ENCODE assay signal across 8 mouse cellular contexts in genomic region chr19:25406481-25407184, GRCm38 (mm10).
A peak's percentile ranks its signal among the peaks of the same experiment; 100 is the strongest.
DNase-seq lines count a peak whose midpoint lies in the region; ATAC-seq and TF ChIP-seq lines count a peak whose summit lies in the region.

No protein-coding gene starts in this region.

- peak overlapping the region; percentile 72 for H3K4me2 ChIP-seq in forebrain, embryonic 11.5 days (ENCODE audit: low read depth, low read length, severe bottlenecking)
- H3K4me2 ChIP-seq in heart, embryonic 13.5 days: peak overlapping the region; percentile 85
- H3K4me2 ChIP-seq in kidney, postnatal 0 days (ENCODE audit: low read length): peak overlapping the region; percentile 85
- H3K4me2 ChIP-seq in liver, embryonic 12.5 days: peak overlapping the region; percentile 60
- H3K4me2 ChIP-seq in neural tube, embryonic 13.5 days: peak overlapping the region; percentile 75

- peak overlapping the region; percentile 50; the same call in 1 of the 2 replicates for H3K9ac ChIP-seq in forebrain, embryonic 11.5 days (ENCODE audit: low read length)
- peak overlapping the region; percentile 91 for H3K9ac ChIP-seq in heart, embryonic 13.5 days
- H3K9ac ChIP-seq in kidney, postnatal 0 days (ENCODE audit: low read depth, low read length): peak overlapping the region; percentile 65
- peak overlapping the region; percentile 52 for H3K9ac ChIP-seq in liver, embryonic 12.5 days
- H3K9ac ChIP-seq in neural tube, embryonic 13.5 days: peak overlapping the region; percentile 69

- under 1% methylated on average over 28 of the region's 28 CpGs for WGBS in forebrain, embryonic 11.5 days
- 1% methylated on average over 28 of the region's 28 CpGs for WGBS in heart, embryonic 13.5 days
- WGBS in kidney, postnatal 0 days: 1% methylated on average over 28 of the region's 28 CpGs
- WGBS in liver, embryonic 12.5 days (ENCODE audit: insufficient replicate concordance): 3% methylated on average over 28 of the region's 28 CpGs
- 3% methylated on average over 28 of the region's 28 CpGs for WGBS in neural tube, embryonic 13.5 days

- peaks cover 7% of the 10 kb centered on the region; the same call in 1 of the 2 replicates for H3K36me3 ChIP-seq in erythroblast, embryonic 14.5 days (ENCODE audit: control insufficient read depth)
- no peaks in the 10 kb centered on the region; the same call in 1 of the 2 replicates for H3K36me3 ChIP-seq in forebrain, embryonic 11.5 days (ENCODE audit: control insufficient read depth, insufficient read depth, low read length)
- peaks cover 28% of the 10 kb centered on the region for H3K36me3 ChIP-seq in heart, embryonic 13.5 days
- H3K36me3 ChIP-seq in kidney, postnatal 0 days (ENCODE audit: insufficient read depth, low read length): peaks cover 24% of the 10 kb centered on the region
- peaks cover 24% of the 10 kb centered on the region for H3K36me3 ChIP-seq in liver, embryonic 12.5 days
- H3K36me3 ChIP-seq in neural tube, embryonic 13.5 days: peaks cover 19% of the 10 kb centered on the region

- TF ChIP-seq CTCF in kidney, postnatal 0 days (IDR thresholded peaks at IDR 0.05; ENCODE audit: low read depth): no peak; the same call in 1 of the 2 replicates

- no peak for ATAC-seq in erythroblast, adult 5-6 weeks (replicated peaks; ENCODE audit: low FRiP score, poor library complexity, severe bottlenecking)
- peak; percentile 79 for ATAC-seq in forebrain, embryonic 11.5 days (replicated peaks; ENCODE audit: low FRiP score)
- peak; percentile 70 for ATAC-seq in heart, embryonic 13.5 days (ENCODE audit: extremely low read depth, insufficient number of reproducible peaks, low FRiP score, low TSS enrichment)
- peak; percentile 86 for ATAC-seq in kidney, postnatal 0 days (replicated peaks; ENCODE audit: low FRiP score, low read depth)
- ATAC-seq in liver, embryonic 12.5 days: peak; percentile 73
- peak; percentile 76 for ATAC-seq in neural tube, embryonic 13.5 days (ENCODE audit: low read depth)

- peak; percentile 76 for DNase-seq in forebrain, embryonic 11.5 days (ENCODE audit: low spot score)
- peak; percentile 87 for DNase-seq in kidney, postnatal 0 days (ENCODE audit: low spot score)
- DNase-seq in thymus, postnatal 10 days (ENCODE audit: low spot score in 2 of 2): peak; percentile 35 to 39

- H3K4me3 ChIP-seq in erythroblast, embryonic 14.5 days (replicated peaks): peak overlapping the region; percentile 26
- peak overlapping the region; percentile 29 for H3K4me3 ChIP-seq in forebrain, embryonic 11.5 days (ENCODE audit: low read depth, low read length)
- H3K4me3 ChIP-seq in heart, embryonic 13.5 days: peak overlapping the region; percentile 62
- H3K4me3 ChIP-seq in kidney, postnatal 0 days (replicated peaks; ENCODE audit: low read depth, low read length): peak overlapping the region; percentile 40
- H3K4me3 ChIP-seq in liver, embryonic 12.5 days: peak overlapping the region; percentile 42
- H3K4me3 ChIP-seq in neural tube, embryonic 13.5 days: peak overlapping the region; percentile 36

- H3K9me3 ChIP-seq in erythroblast, embryonic 14.5 days (ENCODE audit: control insufficient read depth, low read length): no peaks in the 10 kb centered on the region
- H3K9me3 ChIP-seq in forebrain, embryonic 11.5 days (ENCODE audit: control insufficient read depth, low read length): no peaks in the 10 kb centered on the region
- H3K9me3 ChIP-seq in heart, embryonic 13.5 days: no peaks in the 10 kb centered on the region
- no peaks in the 10 kb centered on the region for H3K9me3 ChIP-seq in kidney, postnatal 0 days (replicated peaks; ENCODE audit: low read length)
- H3K9me3 ChIP-seq in liver, embryonic 12.5 days (replicated peaks): no peaks in the 10 kb centered on the region
- no peaks in the 10 kb centered on the region for H3K9me3 ChIP-seq in neural tube, embryonic 13.5 days

- no peaks in the 10 kb centered on the region for H3K4me1 ChIP-seq in erythroblast, embryonic 14.5 days (ENCODE audit: control insufficient read depth)
- peaks cover 13% of the 10 kb centered on the region for H3K4me1 ChIP-seq in forebrain, embryonic 11.5 days (replicated peaks; ENCODE audit: control insufficient read depth, insufficient read depth, low read length)
- H3K4me1 ChIP-seq in heart, embryonic 13.5 days: peaks cover 86% of the 10 kb centered on the region
- peaks cover 19% of the 10 kb centered on the region; the same call in 1 of the 2 replicates for H3K4me1 ChIP-seq in kidney, postnatal 0 days (replicated peaks; ENCODE audit: insufficient read depth, low read length)
- no peaks in the 10 kb centered on the region; the same call in 1 of the 2 replicates for H3K4me1 ChIP-seq in liver, embryonic 12.5 days
- peaks cover 31% of the 10 kb centered on the region for H3K4me1 ChIP-seq in neural tube, embryonic 13.5 days (replicated peaks)

- H3K27me3 ChIP-seq in erythroblast, embryonic 14.5 days (ENCODE audit: control insufficient read depth): peaks cover 21% of the 10 kb centered on the region
- peaks cover 2% of the 10 kb centered on the region; the same call in 1 of the 2 replicates for H3K27me3 ChIP-seq in forebrain, embryonic 11.5 days (ENCODE audit: control insufficient read depth, insufficient read depth, low read length)
- no peaks in the 10 kb centered on the region for H3K27me3 ChIP-seq in heart, embryonic 13.5 days (replicated peaks)
- H3K27me3 ChIP-seq in kidney, postnatal 0 days (ENCODE audit: insufficient read depth, low read length): no peaks in the 10 kb centered on the region
- H3K27me3 ChIP-seq in liver, embryonic 12.5 days (replicated peaks): peaks cover 45% of the 10 kb centered on the region
- peaks cover 23% of the 10 kb centered on the region; the same call in 1 of the 2 replicates for H3K27me3 ChIP-seq in neural tube, embryonic 13.5 days

- no peak overlapping the region for H3K27ac ChIP-seq in forebrain, embryonic 11.5 days (ENCODE audit: low read depth, low read length)
- H3K27ac ChIP-seq in heart, embryonic 13.5 days (replicated peaks): peak overlapping the region; percentile 97
- peak overlapping the region; percentile 80 for H3K27ac ChIP-seq in kidney, postnatal 0 days
- H3K27ac ChIP-seq in liver, embryonic 12.5 days: peak overlapping the region; percentile 61
- peak overlapping the region; percentile 52 for H3K27ac ChIP-seq in neural tube, embryonic 13.5 days (replicated peaks)

Comparison
In these comparisons a context has a peak if more than half of its experiments do, and no peak if none do; other contexts are left out.
1. DNase-seq: peak in every context shown above with its lines; median percentile 87 in kidney, postnatal 0 days; 76 in forebrain, embryonic 11.5 days; 37 in thymus, postnatal 10 days.